Mouse (Mus musculus) lung, postnatal 0 days (tissue): Measurements from ENCODE around the gene Unc5a. TPM values are rescaled to one million over a fixed set of nuclear protein-coding genes. Genes with fewer than 3 reads are reported as not detected.

ENCODE experiments used
- ATAC-seq: fragments of 200-750 bp; cut with Nextera tagmentation; 2 replicates; pipeline ENCODE4 v1.8.0; 2017; ENCODE audit warnings: moderate library complexity
- DNase-seq: peaks from one replicate; pipeline ENCODE4 v3.0.0-alpha.2; 2016; ENCODE audit warnings: low spot score
- H3K27ac ChIP-seq: fragments of 300-500 bp; sonication (generic); 2 replicates; pipeline ENCODE4 v1.5.1; 2014; ENCODE audit warnings: antibody characterized with exemption, mild to moderate bottlenecking, low read length, mixed read lengths
- H3K27me3 ChIP-seq: fragments of 300-500 bp; sonication (generic); replicated peaks from 2 replicates; pipeline ENCODE4 v1.6.1; 2014; ENCODE audit warnings: low read length, mixed read lengths; ENCODE audit not compliant: insufficient read depth
- H3K36me3 ChIP-seq: fragments of 300-500 bp; sonication (generic); 2 replicates; pipeline ENCODE4 v1.6.1; 2014; ENCODE audit warnings: low read length, mixed read lengths; ENCODE audit not compliant: insufficient read depth
- H3K4me1 ChIP-seq: fragments of 300-500 bp; sonication (generic); 2 replicates; pipeline ENCODE4 v1.6.1; 2014; ENCODE audit warnings: antibody characterized with exemption, low read depth, low read length, mixed read lengths; ENCODE audit not compliant: insufficient read depth
- H3K4me2 ChIP-seq: fragments of 300-500 bp; sonication (generic); replicated peaks from 2 replicates; pipeline ENCODE4 v1.6.1; 2014; ENCODE audit warnings: low read depth, mild to moderate bottlenecking, low read length, moderate library complexity, mixed read lengths
- H3K4me3 ChIP-seq: fragments of 300-500 bp; sonication (generic); 2 replicates; pipeline ENCODE4 v1.5.1; 2014; ENCODE audit warnings: low read depth, low read length
- H3K9ac ChIP-seq: fragments of 300-500 bp; sonication (generic); replicated peaks from 2 replicates; pipeline ENCODE4 v1.6.1; 2014; ENCODE audit warnings: low read depth, mild to moderate bottlenecking
- H3K9me3 ChIP-seq: fragments of 300-500 bp; sonication (generic); 2 replicates; pipeline ENCODE4 v1.6.1; 2016; ENCODE audit warnings: low read length, mixed read lengths
- CTCF ChIP-seq: IDR thresholded peaks from 2 replicates; pipeline ENCODE4 v1.5.1; 2016; ENCODE audit warnings: antibody characterized with exemption, mild to moderate bottlenecking
- EP300 ChIP-seq: IDR thresholded peaks from 2 replicates; pipeline ENCODE4 v1.6.1; 2016; ENCODE audit warnings: antibody characterized with exemption, mild to moderate bottlenecking, control low read depth
- WGBS: fragments of 180-500 bp; shearing (Covaris S2); extraction: QIAGEN DNeasy Blood & Tissue Kit; methylation state at CpG from one replicate; pipeline ENCODE4 v1.1.7; 2014; 5-methylcytosine and 5-hydroxymethylcytosine counted together
- polyA plus RNA-seq: library from polyadenylated mRNA; unstranded; fragments of >200 nt; fragmentation: Nextera tagmentation; extraction: Ambion mirVana; gene quantifications from 2 replicates; pipeline ENCODE4 v1.2.1, GENCODE M21; 2015

The Unc5a gene
- polyA plus RNA-seq, 1 experiment from 2014 or later, result 1.4 TPM

DNA sequence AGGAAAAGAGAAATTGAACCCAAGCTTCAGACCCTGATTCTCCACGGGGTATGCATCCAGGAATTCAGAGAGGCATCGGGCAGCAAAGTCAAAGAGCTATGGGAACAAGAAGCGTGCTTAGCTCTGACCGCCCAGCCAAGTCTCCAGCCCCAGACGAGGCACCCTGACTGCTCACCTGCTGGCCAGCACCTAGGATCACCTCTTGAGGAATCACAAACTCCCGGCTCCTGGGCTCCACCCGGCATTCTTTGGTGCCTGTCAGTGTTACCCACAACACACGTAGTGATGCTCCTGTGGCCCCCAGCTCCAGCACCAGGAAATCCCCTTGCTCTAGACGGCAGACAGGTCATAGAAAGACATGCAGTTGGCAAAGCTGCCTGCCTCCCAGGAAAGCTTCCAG lies 65.2 kb downstream of the Unc5a start:
- no peak overlapping the region for H3K4me2 ChIP-seq
- no peak for ATAC-seq
- H3K4me3 ChIP-seq, result no peak overlapping the region
- no peak overlapping the region for H3K27ac ChIP-seq
- no peaks in the 10 kb centered on the region for H3K9me3 ChIP-seq
- WGBS, result 62% methylated on average over 9 of the region's 9 CpGs
- no peaks in the 10 kb centered on the region for H3K27me3 ChIP-seq
- TF ChIP-seq CTCF (no peak), EP300 (no peak)
- no peaks in the 10 kb centered on the region for H3K36me3 ChIP-seq
- H3K4me1 ChIP-seq, result no peaks in the 10 kb centered on the region
- no peak overlapping the region for H3K9ac ChIP-seq
- no peak for DNase-seq

DNA sequence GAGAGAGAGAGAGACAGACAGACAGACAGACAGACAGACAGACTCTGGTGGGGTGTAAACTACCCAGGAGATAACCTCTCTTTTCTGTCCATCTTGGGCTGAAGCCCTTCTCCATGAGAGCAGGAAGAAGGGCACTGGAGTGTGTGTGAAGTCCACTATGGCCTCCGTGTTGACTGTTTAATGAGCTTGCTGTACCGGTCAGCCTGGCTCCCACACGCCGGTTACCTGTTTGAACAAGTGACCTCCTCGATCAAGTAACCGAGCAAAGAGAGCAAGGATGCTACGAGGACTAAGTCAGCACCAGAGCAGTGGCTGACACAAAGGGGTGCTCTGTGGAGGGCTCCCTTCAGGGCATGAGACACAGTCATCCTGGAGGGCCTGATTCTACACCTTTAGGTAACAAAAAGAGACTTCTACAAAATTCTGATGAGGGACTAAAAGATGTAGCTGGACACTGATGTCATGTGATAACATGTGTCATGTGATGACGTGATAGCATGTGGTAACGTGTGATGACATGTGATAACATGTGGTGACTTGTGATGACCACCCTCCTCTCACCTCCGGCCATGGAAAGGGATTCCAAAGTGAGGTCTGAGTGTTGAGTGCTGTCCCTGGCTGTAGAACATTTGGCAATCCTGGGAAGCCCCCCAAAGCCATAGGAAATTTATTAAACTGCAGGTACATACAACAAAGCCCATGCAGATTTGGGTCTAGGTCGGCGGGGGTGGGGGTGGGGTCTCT lies 68.1 kb downstream of the Unc5a start:
- peak; percentile 9 for DNase-seq
- H3K9me3 ChIP-seq, result no peaks in the 10 kb centered on the region
- H3K4me2 ChIP-seq, result no peak overlapping the region
- 65% methylated on average over 12 of the region's 12 CpGs for WGBS
- no peaks in the 10 kb centered on the region for H3K36me3 ChIP-seq
- no peak overlapping the region for H3K9ac ChIP-seq
- H3K4me3 ChIP-seq, result no peak overlapping the region
- ATAC-seq, result no peak
- H3K27me3 ChIP-seq, result no peaks in the 10 kb centered on the region
- no peak overlapping the region for H3K27ac ChIP-seq
- no peaks in the 10 kb centered on the region for H3K4me1 ChIP-seq
- no peak for TF ChIP-seq CTCF

DNA sequence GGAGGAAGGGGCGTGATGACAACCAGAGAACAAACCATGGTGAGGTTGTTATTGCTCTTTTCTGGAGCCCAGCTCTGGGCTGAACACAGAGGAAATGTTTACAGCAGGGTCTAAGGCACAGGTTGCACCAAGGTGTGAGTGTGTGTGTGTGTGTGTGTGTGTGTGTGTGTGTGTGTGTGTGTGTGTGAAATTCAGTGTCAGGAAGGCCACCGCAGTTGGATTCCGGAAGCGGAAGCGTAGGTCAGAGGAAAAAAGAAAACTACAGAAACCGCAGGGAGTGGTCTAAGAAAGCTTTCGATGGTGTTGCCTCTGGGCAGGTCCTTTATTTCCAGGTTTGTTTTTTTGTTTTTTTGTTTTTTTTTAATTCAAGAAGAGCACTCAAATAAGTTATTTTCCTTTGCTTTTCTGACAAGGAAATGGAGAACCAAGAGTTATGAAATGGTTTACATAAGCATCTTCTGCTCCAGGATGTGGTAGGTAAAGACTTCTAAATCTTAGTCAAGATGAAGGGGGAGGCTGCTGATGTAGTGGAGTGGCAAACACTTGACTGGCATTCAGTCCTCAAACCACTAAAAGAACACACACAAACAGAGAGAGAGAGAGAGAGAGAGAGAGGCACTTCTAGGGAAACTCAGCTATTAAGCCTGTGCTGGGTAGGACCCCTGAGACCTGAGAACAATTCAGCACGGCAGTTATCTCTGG lies 68.8 kb downstream of the Unc5a start:
- TF ChIP-seq EP300, result no peak
- no peak for TF ChIP-seq CTCF
- H3K4me2 ChIP-seq, result no peak overlapping the region
- H3K4me1 ChIP-seq, result no peaks in the 10 kb centered on the region; the same call in 1 of the 2 replicates
- DNase-seq (peak; percentile 9), ATAC-seq (no peak)
- 77% methylated on average over 8 of the region's 8 CpGs for WGBS
- no peaks in the 10 kb centered on the region for H3K36me3 ChIP-seq
- no peak overlapping the region for H3K27ac ChIP-seq
- no peak overlapping the region for H3K9ac ChIP-seq
- H3K9me3 ChIP-seq, result no peaks in the 10 kb centered on the region
- H3K4me3 ChIP-seq, result no peak overlapping the region
- no peaks in the 10 kb centered on the region for H3K27me3 ChIP-seq

DNA sequence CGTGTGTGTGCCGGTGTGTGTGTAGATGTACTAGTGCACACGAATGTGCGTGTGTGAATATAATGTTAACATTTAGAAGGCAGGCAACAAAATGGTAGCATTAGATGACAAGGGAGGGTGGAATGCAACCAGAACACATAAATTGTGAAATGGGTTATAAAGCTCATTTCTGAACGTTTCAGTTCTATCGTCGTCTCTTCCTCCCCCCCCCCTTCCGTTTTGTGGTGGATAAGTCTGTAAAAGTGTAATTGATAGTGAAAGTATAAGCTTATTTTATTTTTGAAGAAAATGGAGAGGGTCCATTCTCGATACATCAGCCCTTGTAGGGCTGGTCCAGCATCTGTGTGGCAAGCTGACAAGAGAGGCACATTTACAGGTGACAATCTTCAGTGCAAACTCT lies 69.5 kb downstream of the Unc5a start:
- Histone ChIP-seq H3K9ac (no peak overlapping the region), H3K4me1 (no peaks in the 10 kb centered on the region; the same call in 1 of the 2 replicates), H3K36me3 (no peaks in the 10 kb centered on the region), H3K27me3 (no peaks in the 10 kb centered on the region), H3K27ac (no peak overlapping the region), H3K4me3 (no peak overlapping the region), H3K4me2 (no peak overlapping the region), H3K9me3 (no peaks in the 10 kb centered on the region)
- TF ChIP-seq CTCF, result no peak
- TF ChIP-seq EP300, result no peak
- 73% methylated on average over 9 of the region's 9 CpGs for WGBS
- DNase-seq (no peak), ATAC-seq (no peak)

DNA sequence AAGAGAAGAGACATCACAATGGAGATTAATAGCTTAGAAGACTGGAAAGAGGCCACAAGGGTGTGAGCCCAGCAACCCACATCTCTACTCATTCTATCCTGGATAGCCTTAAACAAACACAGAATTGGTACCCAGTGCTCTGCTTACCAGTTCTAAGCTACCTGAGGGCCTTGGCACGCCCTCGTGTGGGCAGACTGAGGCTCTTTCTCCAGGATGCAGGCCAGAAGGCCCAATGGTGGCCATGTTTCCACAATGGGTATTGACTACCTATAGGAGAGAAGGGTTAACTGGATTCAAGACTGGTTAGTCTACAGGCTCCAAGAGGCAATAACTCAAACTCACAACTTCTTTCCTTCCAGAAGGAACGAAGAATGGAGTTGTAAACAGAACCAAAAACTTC lies 70.0 kb downstream of the Unc5a start:
- no peaks in the 10 kb centered on the region for H3K36me3 ChIP-seq
- no peak overlapping the region for H3K9ac ChIP-seq
- DNase-seq (no peak), ATAC-seq (no peak)
- no peak for TF ChIP-seq EP300
- no peak; the same call in 1 of the 2 replicates for TF ChIP-seq CTCF
- no peak overlapping the region for H3K4me3 ChIP-seq
- no peak overlapping the region for H3K4me2 ChIP-seq
- 62% methylated on average over 3 of the region's 3 CpGs for WGBS
- no peaks in the 10 kb centered on the region for H3K9me3 ChIP-seq
- no peaks in the 10 kb centered on the region for H3K27me3 ChIP-seq
- H3K4me1 ChIP-seq, result no peaks in the 10 kb centered on the region; the same call in 1 of the 2 replicates
- no peak overlapping the region for H3K27ac ChIP-seq

DNA sequence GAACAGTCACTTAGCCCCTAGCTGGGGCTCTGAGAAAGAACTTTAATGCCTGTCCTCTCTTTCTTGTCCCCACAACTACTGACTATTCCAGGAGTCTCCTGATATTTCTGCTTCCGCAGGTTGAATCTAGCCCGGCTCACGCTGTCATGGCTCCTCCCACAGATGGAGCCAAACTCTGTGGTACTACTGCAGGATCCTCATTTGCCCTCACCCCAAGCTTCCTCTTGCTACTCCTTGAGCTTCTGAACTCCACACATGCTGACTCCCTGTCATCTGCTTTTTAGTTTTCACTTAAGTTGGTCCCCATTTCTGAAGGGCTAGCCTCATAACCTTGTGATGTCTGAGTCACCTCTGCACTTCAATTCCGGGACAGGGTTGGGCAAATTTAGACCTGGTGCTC lies 70.8 kb downstream of the Unc5a start:
- 89% methylated on average over 4 of the region's 4 CpGs for WGBS
- Histone ChIP-seq H3K9me3 (no peaks in the 10 kb centered on the region), H3K4me1 (no peaks in the 10 kb centered on the region; the same call in 1 of the 2 replicates), H3K36me3 (no peaks in the 10 kb centered on the region), H3K27ac (no peak overlapping the region), H3K4me2 (no peak overlapping the region), H3K27me3 (no peaks in the 10 kb centered on the region), H3K4me3 (no peak overlapping the region), H3K9ac (no peak overlapping the region)
- TF ChIP-seq CTCF, result no peak
- TF ChIP-seq EP300, result no peak
- ATAC-seq (no peak), DNase-seq (no peak)
